Mouse (Mus musculus) G1E (cell line): Measurements from ENCODE around the gene Wnk2.
A peak's percentile ranks its signal among the peaks of the same experiment; 100 is the strongest.

Source experiments
- CTCF ChIP-seq: IDR thresholded peaks from 2 replicates; pipeline ENCODE4 v1.5.1; 2012; ENCODE audit warnings: low read depth, low read length, inconsistent platforms, mixed read lengths
- GATA1 ChIP-seq: IDR thresholded peaks from 2 replicates; pipeline ENCODE4 v1.6.1; 2012; ENCODE audit warnings: borderline replicate concordance, low read length, inconsistent platforms, mixed read lengths
- GATA2 ChIP-seq: IDR thresholded peaks from 2 replicates; pipeline ENCODE4 v1.6.1; 2012; ENCODE audit warnings: low read depth, low read length, inconsistent platforms, borderline replicate concordance
- POLR2AphosphoS5 ChIP-seq: IDR thresholded peaks from 2 replicates; pipeline ENCODE4 v1.6.1; 2012; ENCODE audit warnings: low read depth, low read length, inconsistent platforms; ENCODE audit not compliant: insufficient replicate concordance
- TAL1 ChIP-seq: conservative IDR thresholded peaks from 2 replicates; pipeline ENCODE4 v1.6.1; 2012; ENCODE audit warnings: low read depth, low read length, inconsistent platforms, mixed read lengths

DNA sequence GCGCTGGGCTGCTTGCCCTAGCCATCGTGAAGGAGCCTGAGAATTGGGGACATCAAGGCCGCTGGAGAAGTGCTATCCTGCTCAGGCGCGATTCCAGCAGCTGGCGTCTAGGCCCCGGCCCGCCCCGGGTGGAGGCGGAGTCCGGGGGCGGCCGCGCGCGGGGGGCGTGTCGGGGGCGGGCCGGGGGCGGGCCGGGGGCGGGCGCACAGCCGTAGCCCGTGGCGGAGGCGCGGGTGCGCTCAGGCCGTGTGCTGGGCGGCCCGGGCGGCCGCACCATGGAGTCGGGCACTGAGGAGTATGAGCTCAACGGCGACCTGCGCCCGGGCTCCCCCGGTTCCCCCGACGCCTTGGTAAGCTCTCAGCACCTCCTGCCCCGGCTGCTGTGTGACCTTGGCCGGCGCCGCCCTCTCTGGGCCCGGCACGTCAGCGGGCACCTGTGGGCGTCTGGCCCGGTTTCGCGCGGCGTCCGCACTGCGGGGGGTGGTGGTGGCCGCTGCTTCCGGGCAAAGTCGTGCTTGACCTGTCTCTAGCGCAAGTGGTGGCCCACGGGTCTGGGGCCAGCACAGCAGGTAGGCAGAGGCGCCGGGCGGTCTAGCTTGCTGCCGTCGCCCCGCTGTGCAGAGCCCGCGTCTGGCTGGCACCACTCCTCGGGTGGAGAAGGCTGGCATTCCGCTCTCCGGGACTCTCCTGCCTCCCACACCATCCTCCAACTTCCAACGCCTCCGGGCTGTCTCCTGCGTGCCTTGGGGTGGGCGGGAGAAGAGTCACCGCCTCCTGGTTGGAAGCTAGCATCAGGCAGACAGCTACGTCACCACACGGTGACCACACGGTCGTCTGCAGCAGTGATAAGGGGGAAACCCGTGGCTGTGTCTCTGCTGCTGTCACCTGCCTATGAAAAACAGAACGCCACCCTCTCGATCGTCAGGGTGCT lies 39.7 kb upstream of the Wnk2 start, which contains the start of gene Ninj1:
- TF ChIP-seq CTCF (no peak), TAL1 (peak; percentile 58), POLR2AphosphoS5 (no peak), GATA2 (no peak), GATA1 (no peak)
